ENCODE assay signal across 7 mouse cellular contexts in genomic region chr11:115708209-115708876, GRCm38 (mm10). TPM values are rescaled to one million over a fixed set of nuclear protein-coding genes. Genes with fewer than 3 reads are reported as not detected.
DNase-seq lines count a peak whose midpoint lies in the region; ATAC-seq lines count a peak whose summit lies in the region.

Gene Grb2 (minus strand): TSS chr11:115708597.

- H3K27me3 ChIP-seq in embryonic facial prominence, embryonic 11.5 days (ENCODE audit: control insufficient read depth, insufficient read depth, low read length) = no peaks in the 10 kb centered on the region
- no peaks in the 10 kb centered on the region for H3K27me3 ChIP-seq in limb, embryonic 10.5 days (ENCODE audit: low read depth, poor library complexity, severe bottlenecking)
- no peaks in the 10 kb centered on the region for H3K27me3 ChIP-seq in midbrain, embryonic 13.5 days

- under 1% methylated on average over 57 of the region's 91 CpGs for WGBS in embryonic facial prominence, embryonic 11.5 days
- WGBS in limb, embryonic 10.5 days = under 1% methylated on average over 87 of the region's 91 CpGs
- WGBS in midbrain, embryonic 13.5 days = 0% methylated on average over 77 of the region's 91 CpGs

- H3K4me2 ChIP-seq in embryonic facial prominence, embryonic 11.5 days (ENCODE audit: low read depth, low read length) = peak within 1 kb of the TSS; percentile 75
- H3K4me2 ChIP-seq in midbrain, embryonic 13.5 days (replicated peaks) = peak within 1 kb of the TSS; percentile 82

- peak within 1 kb of the TSS; percentile 99 for H3K4me3 ChIP-seq in embryonic facial prominence, embryonic 11.5 days (ENCODE audit: low read depth, low read length)
- peak within 1 kb of the TSS; percentile 100 for H3K4me3 ChIP-seq in limb, embryonic 10.5 days
- peak within 1 kb of the TSS; percentile 99 for H3K4me3 ChIP-seq in midbrain, embryonic 13.5 days (replicated peaks)

- no peaks in the 10 kb centered on the region for H3K9me3 ChIP-seq in embryonic facial prominence, embryonic 11.5 days (replicated peaks; ENCODE audit: control insufficient read depth, low read length)
- no peaks in the 10 kb centered on the region for H3K9me3 ChIP-seq in limb, embryonic 10.5 days (replicated peaks)
- H3K9me3 ChIP-seq in midbrain, embryonic 13.5 days = no peaks in the 10 kb centered on the region

- H3K4me1 ChIP-seq in embryonic facial prominence, embryonic 11.5 days (ENCODE audit: control insufficient read depth, insufficient read depth, low read length) = no peaks in the 10 kb centered on the region
- peaks cover 28% of the 10 kb centered on the region for H3K4me1 ChIP-seq in limb, embryonic 10.5 days
- peaks cover 28% of the 10 kb centered on the region for H3K4me1 ChIP-seq in midbrain, embryonic 13.5 days (replicated peaks)

- peak; percentile 100 for DNase-seq in adrenal gland, postnatal 14 days
- DNase-seq in embryonic facial prominence, embryonic 11.5 days (ENCODE audit: low spot score) = peak; percentile 98
- peak; percentile 97 for DNase-seq in kidney, adult 11 months
- DNase-seq in limb, embryonic 10.5 days (ENCODE audit: low spot score) = peak; percentile 100
- peak; percentile 95 for DNase-seq in spleen, adult 12 weeks (ENCODE audit: low spot score)

- H3K36me3 ChIP-seq in embryonic facial prominence, embryonic 11.5 days (replicated peaks; ENCODE audit: control insufficient read depth, insufficient read depth, low read depth, low read length) = no peaks in the 10 kb centered on the region
- H3K36me3 ChIP-seq in limb, embryonic 10.5 days = no peaks in the 10 kb centered on the region
- no peaks in the 10 kb centered on the region for H3K36me3 ChIP-seq in midbrain, embryonic 13.5 days

- ATAC-seq in embryonic facial prominence, embryonic 11.5 days (replicated peaks; ENCODE audit: insufficient number of reproducible peaks, low FRiP score, low TSS enrichment, low read depth) = peak; percentile 93
- ATAC-seq in granulocyte monocyte progenitor cell, adult 5-6 weeks (replicated peaks; ENCODE audit: poor library complexity, severe bottlenecking) = peak; percentile 79
- ATAC-seq in midbrain, embryonic 13.5 days = peak; percentile 97

- H3K9ac ChIP-seq in embryonic facial prominence, embryonic 11.5 days (replicated peaks; ENCODE audit: low read length) = peak within 1 kb of the TSS; percentile 97
- peak within 1 kb of the TSS; percentile 99 for H3K9ac ChIP-seq in midbrain, embryonic 13.5 days (replicated peaks)

- H3K27ac ChIP-seq in embryonic facial prominence, embryonic 11.5 days (replicated peaks; ENCODE audit: low read depth, low read length) = peak within 1 kb of the TSS; percentile 85
- peak within 1 kb of the TSS; percentile 94 for H3K27ac ChIP-seq in limb, embryonic 10.5 days
- H3K27ac ChIP-seq in midbrain, embryonic 13.5 days = peak within 1 kb of the TSS; percentile 96

RNA-seq across cellular contexts. Expression of gene Grb2, which starts in this region (rescaled TPM):
- 103 and 108 TPM in 2 replicates for total RNA-seq in adrenal gland, postnatal 14 days (2021)
- polyA plus RNA-seq in embryonic facial prominence, embryonic 11.5 days (2014; fragmentation: Nextera tagmentation; extraction: Ambion mirVana) = 59.0 and 61.8 TPM in 2 replicates
- 106 and 112 TPM in 2 replicates for total RNA-seq in granulocyte monocyte progenitor cell, adult 5-6 weeks (2014; fragmentation: Nextera tagmentation)
- total RNA-seq in granulocyte monocyte progenitor cell, adult 5-6 weeks (2017) = 40.4 and 56.0 TPM in 2 replicates
- 77.2 and 87.8 TPM in 2 replicates for polyA plus RNA-seq in limb, embryonic 10.5 days (2016; fragmentation: Nextera tagmentation; extraction: Ambion mirVana)
- 165 and 176 TPM in 2 replicates for polyA plus RNA-seq in midbrain, embryonic 13.5 days (2015; fragmentation: Nextera tagmentation; extraction: Ambion mirVana)

Comparison
In these comparisons a context has a peak if more than half of its experiments do, and no peak if none do; other contexts are left out.
1. Peak in every context shown above with its lines: DNase-seq, ATAC-seq, H3K4me3 ChIP-seq and H3K27ac ChIP-seq.